Mouse (Mus musculus) CD8-positive naive resting alpha-beta T cell, adult 57 days (primary cell): ENCODE results near the gene Trim60. TPM values are rescaled to one million over a fixed set of nuclear protein-coding genes. Genes with fewer than 3 reads are reported as not detected.

Source experiments
- total RNA-seq: library from RNA; stranded (reverse); gene quantifications from one replicate; pipeline ENCODE4 v1.2.4, GENCODE M21; 2023

Trim60 gene
- not detected for total RNA-seq

GRCm38 (mm10) chr8:65018423-65018822 lies at the start of gene Trim60, which contains the start of gene Trim61:
Gene Trim60, minus strand, starts transcription at chr8:65018584.
Gene Trim61, minus strand, starts transcription at chr8:65018523.

DNA sequence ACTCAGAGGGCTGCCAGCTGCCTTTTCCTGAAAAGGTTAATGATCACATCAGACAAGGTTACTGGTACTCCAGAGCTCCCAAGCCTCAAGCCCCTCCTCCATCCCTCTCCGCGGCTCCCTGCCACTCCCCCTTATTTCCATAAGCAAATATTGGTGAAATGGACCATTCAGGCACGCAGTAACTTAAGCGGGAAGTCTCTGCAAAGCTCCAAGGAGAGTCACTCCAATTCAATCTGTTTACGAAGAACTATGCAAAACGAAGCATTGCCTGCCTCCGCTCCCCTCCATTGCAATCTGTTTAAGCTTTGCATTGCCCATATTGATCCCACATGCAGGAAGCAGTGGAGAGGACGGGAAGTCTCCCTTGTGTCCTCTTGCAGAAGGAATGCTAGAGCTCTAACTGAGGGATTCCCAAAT lies 18.7 kb upstream of the Trim60 start, which contains the start of gene Apela:
TSS of gene Apela (minus strand) at position 220 of the 417 bp plus-strand sequence.

DNA sequence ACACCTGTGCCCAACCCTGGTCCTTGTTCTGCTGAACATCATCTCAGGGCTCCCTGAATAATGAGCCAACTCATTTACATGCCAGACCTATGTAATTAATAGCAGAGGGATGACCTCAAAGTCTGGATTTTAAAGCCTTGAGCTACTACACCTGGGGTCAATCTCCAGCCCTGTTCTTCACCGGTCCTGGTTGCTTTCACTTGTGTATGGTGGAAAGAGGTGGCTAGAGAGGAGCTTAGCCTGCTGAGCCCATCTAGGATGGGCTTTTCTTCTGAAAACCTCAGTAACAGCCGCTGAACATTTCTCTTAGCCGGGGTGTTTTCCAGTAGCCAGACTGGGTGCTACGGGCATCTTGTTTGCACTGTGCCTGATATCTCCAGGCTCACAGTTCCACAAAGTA lies 30.7 kb downstream of the Trim60 start, which contains the start of gene Trim75:
TSS of gene Trim75 (minus strand) at position 101 of the 400 bp plus-strand sequence.

Other genes starting within 250 kb of the Trim60 start
- 25.5 TPM for gene Klhl2, start 168.6 kb downstream of the Trim60 start, total RNA-seq
- 37.4 TPM for gene Tmem192, start 71.4 kb downstream of the Trim60 start, total RNA-seq
- not detected for gene Trim75, start 30.8 kb downstream of the Trim60 start, total RNA-seq
- not detected for gene Trim61, start 61 bp downstream of the Trim60 start, total RNA-seq
- not detected for gene Apela, start 18.8 kb upstream of the Trim60 start, total RNA-seq
- not detected for gene Gm10663, start 56.4 kb upstream of the Trim60 start, total RNA-seq
- not detected for gene BC030870, start 111.0 kb upstream of the Trim60 start, total RNA-seq